Mouse (Mus musculus): ENCODE measurements around the gene Plekha7. TPM values are rescaled to one million over a fixed set of nuclear protein-coding genes. Genes with fewer than 3 reads are reported as not detected.

Plekha7 gene
- polyA plus RNA-seq, 1 experiment from 2014 or later: 55.9 TPM

- Histone ChIP-seq H3K9me3 (replicated peaks) (0 out of 2 replicates have a peak, but pooled peaks cover 3% of the 10 kb centered on the region), H3K4me3 (no peak overlapping the region), H3K4me1 (replicated peaks) (peaks cover 96% of the 10 kb centered on the region), H3K36me3 (peaks cover 8% of the 10 kb centered on the region), H3K27me3 (replicated peaks) (no peaks in the 10 kb centered on the region), H3K4me2 (no peak overlapping the region), H3K9ac (no peak overlapping the region), H3K27ac (ENCODE audit: poor library complexity, severe bottlenecking) (peak overlapping the region; percentile 61)
- WGBS: 68% methylated on average over 1 of the region's 1 CpGs
- no peak for ATAC-seq (ENCODE audit: insufficient number of reproducible peaks, low FRiP score)
These were observed 121.3 kb downstream of the Plekha7 start for GRCm38 (mm10) chr7:116186847-116187246.

DNA sequence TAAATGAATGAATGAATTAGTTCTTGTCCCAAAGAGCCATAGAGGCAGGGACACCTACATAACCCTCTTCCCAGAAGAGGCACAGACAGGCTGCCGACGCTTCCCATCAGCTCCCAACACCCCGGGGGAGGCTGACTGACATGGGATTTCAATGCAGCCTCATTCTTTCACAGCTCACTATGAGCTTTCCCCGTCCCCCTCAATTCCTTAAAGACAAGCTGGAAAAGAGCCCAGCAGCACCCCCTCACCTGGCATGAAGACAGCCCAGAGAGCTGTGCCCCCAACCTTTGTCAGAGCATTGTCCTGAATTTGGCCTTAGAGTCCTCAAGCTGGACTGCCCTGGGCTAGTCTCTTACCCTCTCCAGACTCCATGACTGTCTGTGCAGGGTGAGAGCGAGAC lies 122.0 kb downstream of the Plekha7 start:
- 41% methylated on average over 5 of the region's 5 CpGs for WGBS
- H3K9ac ChIP-seq: peak overlapping the region; percentile 57; the same call in 1 of the 2 replicates
- H3K36me3 ChIP-seq: peaks cover 8% of the 10 kb centered on the region
- ATAC-seq (ENCODE audit: insufficient number of reproducible peaks, low FRiP score): no peak
- H3K9me3 ChIP-seq (replicated peaks): 0 out of 2 replicates have a peak, but pooled peaks cover 3% of the 10 kb centered on the region
- H3K4me2 ChIP-seq: no peak overlapping the region
- H3K4me3 ChIP-seq: no peak overlapping the region
- peaks cover 96% of the 10 kb centered on the region for H3K4me1 ChIP-seq (replicated peaks)
- H3K27ac ChIP-seq (ENCODE audit: poor library complexity, severe bottlenecking): peak overlapping the region; percentile 61
- H3K27me3 ChIP-seq (replicated peaks): no peaks in the 10 kb centered on the region

DNA sequence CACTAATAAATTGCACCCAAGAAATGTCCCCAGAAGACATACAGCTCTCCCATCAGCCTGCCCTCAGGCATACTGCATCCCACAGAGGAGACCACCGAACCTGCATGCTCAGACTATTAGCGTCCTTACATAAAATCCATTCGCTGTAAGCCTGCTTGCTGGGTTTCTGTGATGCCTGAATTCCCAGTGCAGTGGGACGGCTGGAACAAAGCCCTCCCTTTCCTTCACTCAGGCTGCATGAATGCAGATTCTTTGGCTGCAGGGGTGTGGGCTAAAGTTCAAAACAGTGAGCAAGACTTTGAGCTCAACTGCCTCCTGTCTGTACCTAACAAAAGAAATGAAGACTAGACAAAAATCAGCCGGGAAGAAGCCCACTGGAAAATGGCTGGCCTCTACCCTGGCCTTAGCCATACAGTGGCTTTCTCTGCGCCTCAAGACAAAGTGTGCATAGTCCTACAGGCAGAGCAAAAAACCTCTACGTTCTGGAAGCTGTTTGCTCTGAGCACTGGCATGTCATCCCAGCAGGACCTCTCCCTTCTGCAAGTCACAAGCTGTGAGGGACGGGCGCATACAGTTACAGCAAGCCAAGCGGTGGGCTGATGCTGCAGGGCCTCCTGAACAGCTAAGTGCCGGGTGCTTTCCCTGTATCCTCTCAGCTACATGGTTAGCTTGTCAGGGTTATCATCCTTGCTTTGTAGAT lies 123.7 kb downstream of the Plekha7 start:
- H3K4me1 ChIP-seq (replicated peaks): peaks cover 82% of the 10 kb centered on the region
- H3K4me3 ChIP-seq: no peak overlapping the region
- H3K27ac ChIP-seq (ENCODE audit: poor library complexity, severe bottlenecking): peak overlapping the region; percentile 62
- H3K4me2 ChIP-seq: no peak overlapping the region
- no peaks in the 10 kb centered on the region for H3K27me3 ChIP-seq (replicated peaks)
- 0 out of 2 replicates have a peak, but pooled peaks cover 3% of the 10 kb centered on the region for H3K9me3 ChIP-seq (replicated peaks)
- H3K36me3 ChIP-seq: peaks cover 10% of the 10 kb centered on the region
- WGBS: 39% methylated on average over 11 of the region's 11 CpGs
- ATAC-seq (ENCODE audit: insufficient number of reproducible peaks, low FRiP score): no peak
- H3K9ac ChIP-seq: no peak overlapping the region

DNA sequence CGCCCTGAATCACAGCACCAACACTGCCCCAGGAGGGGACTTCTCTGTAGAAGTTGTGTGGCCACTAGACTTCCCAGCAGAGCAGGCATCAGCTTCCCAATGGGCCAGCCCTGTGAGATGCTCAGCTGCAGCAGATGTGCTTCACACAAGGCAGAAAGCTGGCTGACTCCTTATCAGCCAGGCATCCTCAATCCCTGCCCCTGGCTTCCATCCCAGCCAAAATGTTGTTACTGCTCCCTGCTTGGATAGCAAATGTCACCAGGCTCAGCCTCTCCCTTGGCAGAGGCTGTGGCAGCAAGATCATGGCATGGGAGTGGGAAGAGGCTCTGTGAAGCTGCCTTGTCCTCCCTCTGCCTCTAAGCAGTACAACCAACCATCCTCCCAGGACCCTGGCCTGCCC lies 125.7 kb downstream of the Plekha7 start:
- no peak overlapping the region for H3K4me3 ChIP-seq
- H3K4me2 ChIP-seq: no peak overlapping the region
- no peak overlapping the region for H3K9ac ChIP-seq
- H3K27ac ChIP-seq (ENCODE audit: poor library complexity, severe bottlenecking): peak overlapping the region; percentile 48
- ATAC-seq (ENCODE audit: insufficient number of reproducible peaks, low FRiP score): no peak
- H3K36me3 ChIP-seq: peaks cover 12% of the 10 kb centered on the region; the same call in 1 of the 2 replicates
- no peaks in the 10 kb centered on the region for H3K9me3 ChIP-seq (replicated peaks)
- 43% methylated on average over 1 of the region's 1 CpGs for WGBS
- H3K27me3 ChIP-seq (replicated peaks): no peaks in the 10 kb centered on the region
- H3K4me1 ChIP-seq (replicated peaks): peaks cover 61% of the 10 kb centered on the region

GRCm38 (mm10) chr7:116181444-116181946 lies 126.7 kb downstream of the Plekha7 start:
- H3K4me3 ChIP-seq: no peak overlapping the region
- H3K4me1 ChIP-seq (replicated peaks): peaks cover 52% of the 10 kb centered on the region
- 77% methylated on average over 5 of the region's 5 CpGs for WGBS
- H3K4me2 ChIP-seq: no peak overlapping the region
- H3K9ac ChIP-seq: no peak overlapping the region
- H3K36me3 ChIP-seq: peaks cover 15% of the 10 kb centered on the region
- no peaks in the 10 kb centered on the region for H3K27me3 ChIP-seq (replicated peaks)
- no peaks in the 10 kb centered on the region for H3K9me3 ChIP-seq (replicated peaks)
- H3K27ac ChIP-seq (ENCODE audit: poor library complexity, severe bottlenecking): peak overlapping the region; percentile 48
- no peak for ATAC-seq (ENCODE audit: insufficient number of reproducible peaks, low FRiP score)

GRCm38 (mm10) chr7:116178916-116179315 lies 129.3 kb downstream of the Plekha7 start:
- H3K4me3 ChIP-seq: no peak overlapping the region
- 72% methylated on average over 3 of the region's 3 CpGs for WGBS
- no peaks in the 10 kb centered on the region for H3K27me3 ChIP-seq (replicated peaks)
- no peak overlapping the region for H3K4me2 ChIP-seq
- no peak overlapping the region for H3K27ac ChIP-seq (ENCODE audit: poor library complexity, severe bottlenecking)
- H3K4me1 ChIP-seq (replicated peaks): peaks cover 26% of the 10 kb centered on the region
- ATAC-seq (ENCODE audit: insufficient number of reproducible peaks, low FRiP score): no peak
- H3K36me3 ChIP-seq: peaks cover 31% of the 10 kb centered on the region
- no peak overlapping the region for H3K9ac ChIP-seq
- no peaks in the 10 kb centered on the region for H3K9me3 ChIP-seq (replicated peaks)

GRCm38 (mm10) chr7:116172774-116173173 lies 135.4 kb downstream of the Plekha7 start:
- Histone ChIP-seq H3K4me2 (no peak overlapping the region), H3K9ac (no peak overlapping the region), H3K4me3 (no peak overlapping the region), H3K4me1 (replicated peaks) (peaks cover 10% of the 10 kb centered on the region), H3K27ac (ENCODE audit: poor library complexity, severe bottlenecking) (no peak overlapping the region), H3K9me3 (replicated peaks) (no peaks in the 10 kb centered on the region), H3K27me3 (replicated peaks) (no peaks in the 10 kb centered on the region), H3K36me3 (peaks cover 45% of the 10 kb centered on the region)
- no peak for ATAC-seq (ENCODE audit: insufficient number of reproducible peaks, low FRiP score)
- 85% methylated on average over 10 of the region's 10 CpGs for WGBS

DNA sequence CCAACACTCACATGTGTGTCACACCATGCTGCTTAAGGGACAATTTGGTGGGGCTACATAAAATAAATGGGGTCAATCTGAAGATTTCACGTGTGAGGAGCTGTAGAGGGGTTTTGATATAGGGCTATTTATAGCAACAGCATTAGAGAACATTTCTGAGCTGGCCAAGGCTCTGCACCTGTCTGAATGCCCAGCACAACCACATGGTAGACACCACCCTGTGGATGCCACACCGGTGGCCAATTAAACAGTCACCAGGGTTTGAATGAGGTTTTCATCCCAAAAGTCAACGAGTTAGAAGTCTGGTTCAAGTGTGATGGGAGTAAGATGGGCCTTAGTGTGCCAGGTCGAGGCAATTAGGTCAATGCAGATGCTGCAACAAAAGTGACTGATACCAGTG lies 138.8 kb downstream of the Plekha7 start:
- Histone ChIP-seq H3K9ac (no peak overlapping the region), H3K9me3 (replicated peaks) (no peaks in the 10 kb centered on the region), H3K4me3 (no peak overlapping the region), H3K27me3 (replicated peaks) (no peaks in the 10 kb centered on the region), H3K36me3 (peaks cover 44% of the 10 kb centered on the region), H3K27ac (ENCODE audit: poor library complexity, severe bottlenecking) (no peak overlapping the region), H3K4me2 (no peak overlapping the region), H3K4me1 (replicated peaks) (peaks cover 10% of the 10 kb centered on the region)
- WGBS: 62% methylated on average over 4 of the region's 4 CpGs
- no peak for ATAC-seq (ENCODE audit: insufficient number of reproducible peaks, low FRiP score)

- Histone ChIP-seq H3K4me1 (replicated peaks) (peaks cover 10% of the 10 kb centered on the region), H3K4me2 (no peak overlapping the region), H3K36me3 (peaks cover 48% of the 10 kb centered on the region), H3K9me3 (replicated peaks) (no peaks in the 10 kb centered on the region), H3K27me3 (replicated peaks) (no peaks in the 10 kb centered on the region), H3K9ac (no peak overlapping the region), H3K27ac (ENCODE audit: poor library complexity, severe bottlenecking) (peak overlapping the region; percentile 78), H3K4me3 (no peak overlapping the region)
- 69% methylated on average over 7 of the region's 7 CpGs for WGBS
- no peak for ATAC-seq (ENCODE audit: insufficient number of reproducible peaks, low FRiP score)
These were observed 140.0 kb downstream of the Plekha7 start for GRCm38 (mm10) chr7:116168224-116168623.

- Histone ChIP-seq H3K27me3 (replicated peaks) (no peaks in the 10 kb centered on the region), H3K4me1 (replicated peaks) (peaks cover 14% of the 10 kb centered on the region), H3K9me3 (replicated peaks) (no peaks in the 10 kb centered on the region), H3K9ac (no peak overlapping the region), H3K4me2 (no peak overlapping the region), H3K27ac (ENCODE audit: poor library complexity, severe bottlenecking) (no peak overlapping the region), H3K36me3 (peaks cover 44% of the 10 kb centered on the region), H3K4me3 (no peak overlapping the region)
- ATAC-seq (ENCODE audit: insufficient number of reproducible peaks, low FRiP score): no peak
- WGBS: 76% methylated on average over 12 of the region's 12 CpGs
These were observed 143.9 kb downstream of the Plekha7 start for GRCm38 (mm10) chr7:116164232-116164631.

DNA sequence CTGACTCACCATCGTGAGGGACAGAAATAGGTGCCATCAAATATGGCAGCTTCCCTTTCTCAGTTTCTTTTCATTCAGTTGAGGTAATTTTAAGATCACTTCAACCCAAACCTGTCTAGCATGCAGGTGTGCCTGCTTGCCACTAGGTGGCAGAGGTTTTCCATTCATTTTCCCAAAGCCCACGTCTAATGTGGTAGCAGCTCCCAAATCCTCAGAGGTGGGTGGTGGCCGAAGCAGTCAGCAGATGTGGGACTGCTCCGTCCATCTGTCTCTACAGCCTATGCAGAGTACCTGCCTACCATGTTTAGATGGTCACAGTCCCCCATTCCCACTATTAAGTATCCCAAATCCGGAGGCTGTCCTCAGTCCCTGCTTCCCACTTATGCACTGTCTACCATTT lies 146.6 kb downstream of the Plekha7 start:
- WGBS: 17% methylated on average over 5 of the region's 5 CpGs
- H3K36me3 ChIP-seq: peaks cover 60% of the 10 kb centered on the region
- ATAC-seq (ENCODE audit: insufficient number of reproducible peaks, low FRiP score): no peak

DNA sequence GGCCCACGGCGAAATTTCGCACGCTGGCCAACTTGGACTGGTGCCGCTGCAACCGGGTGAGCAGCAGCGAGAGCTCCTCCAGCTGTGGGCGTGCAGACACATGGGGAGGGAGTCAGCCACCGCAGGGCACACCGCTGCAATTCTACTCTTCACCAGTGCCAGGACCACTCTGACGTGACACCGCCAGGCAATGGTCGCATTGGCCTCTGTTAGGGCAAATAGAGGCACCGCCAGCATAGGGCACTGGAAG lies 151.4 kb downstream of the Plekha7 start:
- WGBS: 63% methylated on average over 14 of the region's 14 CpGs
- Histone ChIP-seq H3K4me2 (no peak overlapping the region), H3K27me3 (replicated peaks) (no peaks in the 10 kb centered on the region), H3K36me3 (peaks cover 80% of the 10 kb centered on the region), H3K4me3 (no peak overlapping the region), H3K9ac (no peak overlapping the region), H3K9me3 (replicated peaks) (no peaks in the 10 kb centered on the region), H3K27ac (ENCODE audit: poor library complexity, severe bottlenecking) (no peak overlapping the region), H3K4me1 (replicated peaks) (peaks cover 7% of the 10 kb centered on the region; the same call in 1 of the 2 replicates)
- ATAC-seq (ENCODE audit: insufficient number of reproducible peaks, low FRiP score): no peak

More for the DNA sequence above, 146.6 kb downstream of the Plekha7 start:
- H3K4me1 ChIP-seq (replicated peaks): peaks cover 6% of the 10 kb centered on the region; the same call in 1 of the 2 replicates
- H3K4me3 ChIP-seq: no peak overlapping the region
- no peak overlapping the region for H3K27ac ChIP-seq (ENCODE audit: poor library complexity, severe bottlenecking)
- H3K9me3 ChIP-seq (replicated peaks): no peaks in the 10 kb centered on the region
- no peak overlapping the region for H3K9ac ChIP-seq
- no peak overlapping the region for H3K4me2 ChIP-seq
- H3K27me3 ChIP-seq (replicated peaks): no peaks in the 10 kb centered on the region
